Mouse (Mus musculus): ENCODE measurements around the gene Med12l. TPM values are rescaled to one million over a fixed set of nuclear protein-coding genes. Genes with fewer than 3 reads are reported as not detected.
"Not testable (repeated sequence)": the region's sequence is repeated elsewhere in the genome, so short reads cannot be mapped to it uniquely, and the experiment has no call there.

Gene Med12l
- polyA plus RNA-seq, 1 experiment from 2014 or later, result 1.6 TPM

DNA sequence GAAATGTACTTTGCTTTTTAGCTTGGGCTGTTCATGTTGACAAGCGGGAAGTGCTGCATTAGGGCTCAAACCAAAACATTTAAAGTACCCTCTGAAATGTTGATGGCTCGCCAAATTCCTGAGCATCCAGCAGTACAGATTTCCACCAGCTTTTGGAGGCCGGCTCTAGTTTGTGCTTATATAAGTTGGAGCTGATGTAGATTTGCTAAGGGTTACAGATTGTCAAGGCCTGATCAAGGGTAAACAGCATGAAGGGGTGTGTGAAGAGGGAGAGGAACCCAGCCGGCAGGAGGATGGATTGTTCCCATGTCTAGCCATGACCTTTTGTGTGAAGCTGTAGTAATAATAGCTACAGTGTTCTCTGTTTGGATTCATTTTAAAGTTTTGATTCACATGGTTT lies 125.5 kb downstream of the Med12l start:
- Histone ChIP-seq H3K9ac (ENCODE audit: low read length) (no peak overlapping the region), H3K4me3 (ENCODE audit: low read depth, low read length) (no peak overlapping the region), H3K9me3 (ENCODE audit: control insufficient read depth, low read length) (no peaks in the 10 kb centered on the region), H3K36me3 (ENCODE audit: control insufficient read depth, insufficient read depth, low read length) (no peaks in the 10 kb centered on the region), H3K4me1 (ENCODE audit: control insufficient read depth, insufficient read depth, low read length) (no peaks in the 10 kb centered on the region), H3K27me3 (ENCODE audit: control insufficient read depth, insufficient read depth, low read length) (no peaks in the 10 kb centered on the region), H3K4me2 (ENCODE audit: low read depth, severe bottlenecking) (no peak overlapping the region), H3K27ac (replicated peaks; ENCODE audit: low read depth, low read length) (no peak overlapping the region)
- ATAC-seq (ENCODE audit: insufficient number of reproducible peaks, low FRiP score, low TSS enrichment, low read depth) (no peak), DNase-seq (ENCODE audit: low spot score) (no peak)
- 80% methylated on average over 4 of the region's 4 CpGs for WGBS

DNA sequence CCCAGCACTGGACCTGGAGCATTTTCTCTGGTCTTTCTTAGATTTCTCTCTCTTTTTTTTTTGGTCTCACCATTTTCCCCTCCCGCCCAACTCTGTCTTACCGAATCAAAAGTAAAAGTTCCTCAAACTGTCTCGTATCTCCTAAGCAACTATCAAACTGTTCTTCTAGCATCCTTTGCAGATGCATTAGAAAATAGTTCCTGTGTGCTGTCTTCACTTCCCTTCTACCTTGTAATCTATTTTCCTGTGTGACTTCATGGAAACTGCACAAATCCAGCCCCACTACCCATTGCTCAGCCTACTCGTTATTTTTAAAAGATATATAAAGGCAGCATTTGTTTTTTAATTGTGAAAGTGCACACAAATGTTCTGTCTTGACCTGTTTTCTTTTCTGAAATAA lies 126.3 kb downstream of the Med12l start:
- H3K4me3 ChIP-seq (ENCODE audit: low read depth, low read length), result no peak overlapping the region
- no peak overlapping the region for H3K9ac ChIP-seq (ENCODE audit: low read length)
- no peaks in the 10 kb centered on the region for H3K27me3 ChIP-seq (ENCODE audit: control insufficient read depth, insufficient read depth, low read length)
- H3K4me1 ChIP-seq (ENCODE audit: control insufficient read depth, insufficient read depth, low read length), result no peaks in the 10 kb centered on the region
- no peak for ATAC-seq (ENCODE audit: insufficient number of reproducible peaks, low FRiP score, low TSS enrichment, low read depth)
- no peaks in the 10 kb centered on the region for H3K36me3 ChIP-seq (ENCODE audit: control insufficient read depth, insufficient read depth, low read length)
- 92% methylated on average over 4 of the region's 4 CpGs for WGBS
- H3K27ac ChIP-seq (replicated peaks; ENCODE audit: low read depth, low read length), result no peak overlapping the region
- no peak overlapping the region for H3K4me2 ChIP-seq (ENCODE audit: low read depth, severe bottlenecking)
- DNase-seq (ENCODE audit: low spot score), result no peak
- no peaks in the 10 kb centered on the region for H3K9me3 ChIP-seq (ENCODE audit: control insufficient read depth, low read length)

DNA sequence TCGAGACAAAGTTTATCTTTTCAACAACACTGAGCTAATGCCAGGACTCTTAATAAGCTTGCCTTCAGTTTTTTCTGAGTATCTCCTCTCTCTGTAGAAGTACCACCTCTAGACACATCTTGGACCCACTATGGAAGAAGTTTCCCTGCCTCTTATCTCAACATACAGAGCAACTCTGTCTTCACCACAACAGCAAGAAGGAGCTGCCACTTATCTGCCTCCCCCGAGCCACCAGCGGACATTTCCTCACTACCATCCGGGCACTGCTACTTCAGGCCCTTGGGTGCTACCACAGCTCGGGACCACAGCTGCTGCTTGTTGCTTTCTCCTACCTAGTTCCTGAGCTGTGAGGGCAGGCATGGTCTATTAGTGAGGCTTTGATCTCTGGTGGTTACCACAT lies 127.6 kb downstream of the Med12l start:
- Histone ChIP-seq H3K27me3 (ENCODE audit: control insufficient read depth, insufficient read depth, low read length) (no peaks in the 10 kb centered on the region), H3K4me3 (ENCODE audit: low read depth, low read length) (no peak overlapping the region), H3K4me1 (ENCODE audit: control insufficient read depth, insufficient read depth, low read length) (no peaks in the 10 kb centered on the region), H3K36me3 (ENCODE audit: control insufficient read depth, insufficient read depth, low read length) (no peaks in the 10 kb centered on the region), H3K9ac (ENCODE audit: low read length) (no peak overlapping the region), H3K9me3 (ENCODE audit: control insufficient read depth, low read length) (no peaks in the 10 kb centered on the region), H3K27ac (replicated peaks; ENCODE audit: low read depth, low read length) (no peak overlapping the region), H3K4me2 (ENCODE audit: low read depth, severe bottlenecking) (no peak overlapping the region)
- no peak for ATAC-seq (ENCODE audit: insufficient number of reproducible peaks, low FRiP score, low TSS enrichment, low read depth)
- WGBS, result 84% methylated on average over 5 of the region's 5 CpGs
- no peak for DNase-seq (ENCODE audit: low spot score)

GRCm38 (mm10) chr3:59135911-59136653 lies 130.5 kb downstream of the Med12l start:
- ATAC-seq (ENCODE audit: insufficient number of reproducible peaks, low FRiP score, low TSS enrichment, low read depth), result no peak
- no peak for DNase-seq (ENCODE audit: low spot score)
- Histone ChIP-seq H3K4me2 (ENCODE audit: low read depth, severe bottlenecking) (no peak overlapping the region), H3K4me3 (ENCODE audit: low read depth, low read length) (no peak overlapping the region), H3K36me3 (ENCODE audit: control insufficient read depth, insufficient read depth, low read length) (no peaks in the 10 kb centered on the region), H3K27ac (replicated peaks; ENCODE audit: low read depth, low read length) (no peak overlapping the region), H3K4me1 (ENCODE audit: control insufficient read depth, insufficient read depth, low read length) (no peaks in the 10 kb centered on the region), H3K9ac (ENCODE audit: low read length) (no peak overlapping the region), H3K9me3 (ENCODE audit: control insufficient read depth, low read length) (no peaks in the 10 kb centered on the region), H3K27me3 (ENCODE audit: control insufficient read depth, insufficient read depth, low read length) (no peaks in the 10 kb centered on the region)
- WGBS, result 79% methylated on average over 5 of the region's 5 CpGs

GRCm38 (mm10) chr3:59138946-59139468 lies 133.4 kb downstream of the Med12l start:
- no peaks in the 10 kb centered on the region for H3K4me1 ChIP-seq (ENCODE audit: control insufficient read depth, insufficient read depth, low read length)
- H3K36me3 ChIP-seq (ENCODE audit: control insufficient read depth, insufficient read depth, low read length), result no peaks in the 10 kb centered on the region
- no peak overlapping the region for H3K4me2 ChIP-seq (ENCODE audit: low read depth, severe bottlenecking)
- H3K4me3 ChIP-seq (ENCODE audit: low read depth, low read length), result no peak overlapping the region
- DNase-seq (ENCODE audit: low spot score), result no peak
- WGBS, result 47% methylated on average over 12 of the region's 12 CpGs
- ATAC-seq (ENCODE audit: insufficient number of reproducible peaks, low FRiP score, low TSS enrichment, low read depth), result no peak
- no peaks in the 10 kb centered on the region for H3K9me3 ChIP-seq (ENCODE audit: control insufficient read depth, low read length)
- H3K27me3 ChIP-seq (ENCODE audit: control insufficient read depth, insufficient read depth, low read length), result no peaks in the 10 kb centered on the region
- no peak overlapping the region for H3K27ac ChIP-seq (replicated peaks; ENCODE audit: low read depth, low read length)
- no peak overlapping the region for H3K9ac ChIP-seq (ENCODE audit: low read length)

DNA sequence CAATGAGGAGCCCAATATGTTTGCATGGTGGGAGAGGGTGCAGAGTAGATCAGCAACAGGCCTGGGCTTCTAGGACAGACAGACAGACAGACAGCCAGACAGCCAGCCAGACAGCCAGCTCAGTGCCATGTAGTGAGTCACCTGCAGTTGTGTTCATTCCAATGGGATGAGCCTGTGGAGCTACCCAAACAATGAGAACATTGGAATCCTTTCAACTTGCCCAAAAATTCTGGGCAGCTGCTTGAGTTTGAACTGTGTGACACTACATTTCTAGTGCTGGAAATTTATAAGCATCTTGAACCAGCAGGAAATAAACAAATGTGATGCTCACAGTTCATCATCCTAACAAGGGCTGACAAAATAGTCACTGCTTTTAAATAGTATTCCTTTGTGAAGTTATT lies 134.0 kb downstream of the Med12l start:
- Histone ChIP-seq H3K36me3 (ENCODE audit: control insufficient read depth, insufficient read depth, low read length) (no peaks in the 10 kb centered on the region), H3K4me3 (ENCODE audit: low read depth, low read length) (no peak overlapping the region), H3K4me1 (ENCODE audit: control insufficient read depth, insufficient read depth, low read length) (no peaks in the 10 kb centered on the region), H3K27ac (replicated peaks; ENCODE audit: low read depth, low read length) (no peak overlapping the region), H3K4me2 (ENCODE audit: low read depth, severe bottlenecking) (no peak overlapping the region), H3K9ac (ENCODE audit: low read length) (no peak overlapping the region), H3K27me3 (ENCODE audit: control insufficient read depth, insufficient read depth, low read length) (no peaks in the 10 kb centered on the region), H3K9me3 (ENCODE audit: control insufficient read depth, low read length) (no peaks in the 10 kb centered on the region)
- ATAC-seq (ENCODE audit: insufficient number of reproducible peaks, low FRiP score, low TSS enrichment, low read depth) (no peak), DNase-seq (ENCODE audit: low spot score) (no peak)

GRCm38 (mm10) chr3:59140115-59140514 lies 134.5 kb downstream of the Med12l start:
- Histone ChIP-seq H3K4me3 (ENCODE audit: low read depth, low read length) (no peak overlapping the region), H3K4me1 (ENCODE audit: control insufficient read depth, insufficient read depth, low read length) (no peaks in the 10 kb centered on the region), H3K9ac (ENCODE audit: low read length) (no peak overlapping the region), H3K36me3 (ENCODE audit: control insufficient read depth, insufficient read depth, low read length) (no peaks in the 10 kb centered on the region), H3K4me2 (ENCODE audit: low read depth, severe bottlenecking) (no peak overlapping the region), H3K9me3 (ENCODE audit: control insufficient read depth, low read length) (no peaks in the 10 kb centered on the region), H3K27me3 (ENCODE audit: control insufficient read depth, insufficient read depth, low read length) (no peaks in the 10 kb centered on the region), H3K27ac (replicated peaks; ENCODE audit: low read depth, low read length) (no peak overlapping the region)
- DNase-seq (ENCODE audit: low spot score) (no peak), ATAC-seq (ENCODE audit: insufficient number of reproducible peaks, low FRiP score, low TSS enrichment, low read depth) (no peak)
- 70% methylated on average over 2 of the region's 2 CpGs for WGBS

DNA sequence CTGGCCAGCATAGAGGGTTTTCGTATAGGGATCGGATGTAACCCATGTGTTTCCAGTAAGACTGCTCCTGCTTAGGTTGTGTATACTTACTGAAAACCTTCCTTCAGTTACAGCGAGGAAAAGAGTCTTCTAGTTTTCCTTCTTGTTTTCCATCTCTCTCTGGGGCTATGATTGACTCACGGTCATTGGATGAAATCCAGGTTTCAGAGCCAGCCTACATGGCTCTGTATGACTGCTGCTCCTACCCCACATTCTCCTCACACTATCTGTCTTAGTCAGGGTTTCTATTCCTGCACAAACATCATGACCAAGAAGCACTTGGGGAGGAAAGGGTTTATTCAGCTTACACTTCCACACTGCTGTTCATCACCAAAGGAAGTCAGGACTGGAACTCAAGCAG lies 135.3 kb downstream of the Med12l start:
- not testable (repeated sequence) for H3K4me3 ChIP-seq (ENCODE audit: low read depth, low read length); H3K27ac ChIP-seq (replicated peaks; ENCODE audit: low read depth, low read length); ATAC-seq (ENCODE audit: insufficient number of reproducible peaks, low FRiP score, low TSS enrichment, low read depth); H3K4me1 ChIP-seq (ENCODE audit: control insufficient read depth, insufficient read depth, low read length); H3K4me2 ChIP-seq (ENCODE audit: low read depth, severe bottlenecking); H3K36me3 ChIP-seq (ENCODE audit: control insufficient read depth, insufficient read depth, low read length); H3K27me3 ChIP-seq (ENCODE audit: control insufficient read depth, insufficient read depth, low read length); H3K9ac ChIP-seq (ENCODE audit: low read length); DNase-seq (ENCODE audit: low spot score); H3K9me3 ChIP-seq (ENCODE audit: control insufficient read depth, low read length)
- WGBS, result 91% methylated on average over 4 of the region's 4 CpGs

Data from limb, embryonic 11.5 days (tissue).